Mouse (Mus musculus) lung, adult 2 months (tissue): ENCODE measurements around the gene Hnrnph3.

ENCODE experiments used
- CTCF ChIP-seq: fragments of 200-500 bp; IDR thresholded peaks from 2 replicates; pipeline ENCODE4 v1.5.1; 2011; ENCODE audit warnings: mild to moderate bottlenecking, low read length, control low read depth; ENCODE audit not compliant: insufficient read depth
- POLR2A ChIP-seq: fragments of 200-500 bp; IDR thresholded peaks from 2 replicates; pipeline ENCODE4 v1.6.1; 2011; ENCODE audit warnings: low read depth, mild to moderate bottlenecking, control low read depth, low read length, borderline replicate concordance; ENCODE audit errors: extremely low read depth

DNA sequence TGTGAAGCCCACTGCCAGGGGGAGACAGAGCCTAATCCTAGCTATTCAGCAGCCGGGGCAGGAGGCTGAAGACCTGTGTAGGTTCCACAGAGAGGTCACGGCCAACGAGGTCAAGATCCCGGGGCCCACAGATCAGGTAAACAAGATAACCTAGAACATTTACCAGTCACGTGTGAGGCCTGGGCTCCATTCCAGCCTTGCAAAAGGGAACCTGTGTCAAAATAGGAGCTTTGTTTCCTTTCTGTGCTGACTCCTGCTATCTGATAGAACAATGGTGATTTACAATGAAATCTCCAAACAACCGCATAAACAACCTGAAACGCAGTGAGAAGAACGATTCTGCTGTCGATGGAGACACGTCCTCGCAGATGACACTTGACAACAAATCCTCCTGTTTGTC is 36.4 kb upstream of the Hnrnph3 start:
- no peak for TF ChIP-seq POLR2A
- no peak for TF ChIP-seq CTCF
